Mouse (Mus musculus): ENCODE results near the gene Rab5c. TPM values are rescaled to one million over a fixed set of nuclear protein-coding genes. Genes with fewer than 3 reads are reported as not detected.

Gene Rab5c
- polyA plus RNA-seq, 1 experiment, result not detected

DNA sequence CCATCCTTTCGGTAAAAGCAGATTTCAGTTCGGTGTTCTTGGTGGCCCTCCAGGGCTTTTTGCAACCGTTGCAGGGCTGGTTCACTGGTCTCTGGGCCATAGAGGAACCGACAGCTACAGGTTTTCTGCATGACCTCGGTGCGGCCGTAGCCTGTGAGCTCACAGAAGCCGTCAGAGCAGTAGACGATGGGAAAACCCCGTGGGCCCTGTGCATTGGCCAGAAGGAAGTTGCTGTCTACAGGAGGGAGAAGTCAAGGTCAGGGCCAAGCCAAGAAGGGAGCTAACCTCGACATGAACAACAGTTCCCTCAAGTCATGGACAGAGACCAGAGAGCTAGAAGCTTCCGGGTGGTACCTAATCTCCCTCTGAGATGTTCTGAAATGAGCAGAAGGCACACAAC is 19.6 kb upstream of the Rab5c start:
- Histone ChIP-seq H3K4me1 (ENCODE audit: control insufficient read depth, insufficient read depth, low read length) (peaks cover 38% of the 10 kb centered on the region), H3K27ac (ENCODE audit: insufficient read depth, low read depth, low read length) (no peak overlapping the region), H3K4me3 (ENCODE audit: insufficient read depth, low read depth, low read length) (no peak overlapping the region)
- TF ChIP-seq POLR2A (IDR thresholded peaks at IDR 0.05; ENCODE audit: insufficient read depth, low read depth, low read length) (no peak), CTCF (IDR thresholded peaks at IDR 0.05; ENCODE audit: insufficient read depth, low read depth, low read length) (no peak)
- 88% methylated on average over 12 of the region's 12 CpGs for WGBS

GRCm38 (mm10) chr11:100756476-100756875 is 18.5 kb upstream of the Rab5c start:
- Histone ChIP-seq H3K27ac (ENCODE audit: insufficient read depth, low read depth, low read length) (no peak overlapping the region), H3K4me1 (ENCODE audit: control insufficient read depth, insufficient read depth, low read length) (peaks cover 35% of the 10 kb centered on the region), H3K4me3 (ENCODE audit: insufficient read depth, low read depth, low read length) (no peak overlapping the region)
- TF ChIP-seq POLR2A (IDR thresholded peaks at IDR 0.05; ENCODE audit: insufficient read depth, low read depth, low read length) (no peak), CTCF (IDR thresholded peaks at IDR 0.05; ENCODE audit: insufficient read depth, low read depth, low read length) (no peak)
- 76% methylated on average over 6 of the region's 6 CpGs for WGBS

GRCm38 (mm10) chr11:100754693-100755057 is 16.7 kb upstream of the Rab5c start:
- TF ChIP-seq CTCF (IDR thresholded peaks at IDR 0.05; ENCODE audit: insufficient read depth, low read depth, low read length), result no peak
- TF ChIP-seq POLR2A (IDR thresholded peaks at IDR 0.05; ENCODE audit: insufficient read depth, low read depth, low read length), result no peak
- Histone ChIP-seq H3K4me3 (ENCODE audit: insufficient read depth, low read depth, low read length) (no peak overlapping the region), H3K4me1 (ENCODE audit: control insufficient read depth, insufficient read depth, low read length) (peaks cover 37% of the 10 kb centered on the region), H3K27ac (ENCODE audit: insufficient read depth, low read depth, low read length) (peak overlapping the region; percentile 59; the same call in 1 of the 2 replicates)
- WGBS, result 73% methylated on average over 3 of the region's 3 CpGs

DNA sequence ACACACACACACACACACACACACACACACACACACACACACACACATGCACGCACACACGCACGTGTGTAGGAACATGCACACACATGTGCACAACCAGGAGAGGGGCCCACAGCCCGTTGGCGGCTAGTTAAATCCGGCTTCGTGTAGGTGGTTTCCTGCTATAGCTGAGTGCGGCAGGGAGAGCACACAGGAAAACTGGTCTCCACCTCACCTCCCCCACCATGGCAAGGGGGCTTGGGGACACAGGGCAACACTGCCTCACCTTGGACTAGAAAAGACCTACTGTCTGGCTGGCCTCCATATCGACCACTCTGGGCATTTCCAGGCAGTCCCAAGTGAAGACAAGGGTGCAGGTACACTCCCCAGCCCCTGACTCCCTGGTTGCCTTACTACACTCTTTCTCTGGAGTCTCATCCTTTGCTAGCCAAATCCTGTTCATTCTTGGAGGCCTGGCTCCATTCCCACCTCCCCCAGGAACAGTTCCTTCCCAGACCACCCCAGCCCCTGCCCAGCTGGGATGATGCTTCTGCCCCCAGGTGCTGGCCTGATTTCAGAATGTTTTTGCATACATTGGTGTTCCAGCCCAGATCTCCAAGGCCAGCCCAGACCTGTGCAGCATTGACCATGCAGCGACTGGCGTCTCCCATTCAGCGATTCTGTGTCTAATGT is 16.1 kb upstream of the Rab5c start:
- WGBS, result 56% methylated on average over 12 of the region's 12 CpGs
- Histone ChIP-seq H3K27ac (ENCODE audit: insufficient read depth, low read depth, low read length) (peak overlapping the region; percentile 59), H3K4me1 (ENCODE audit: control insufficient read depth, insufficient read depth, low read length) (peaks cover 39% of the 10 kb centered on the region), H3K4me3 (ENCODE audit: insufficient read depth, low read depth, low read length) (no peak overlapping the region)
- no peak for TF ChIP-seq CTCF (IDR thresholded peaks at IDR 0.05; ENCODE audit: insufficient read depth, low read depth, low read length)
- no peak for TF ChIP-seq POLR2A (IDR thresholded peaks at IDR 0.05; ENCODE audit: insufficient read depth, low read depth, low read length)

- H3K27ac ChIP-seq (ENCODE audit: insufficient read depth, low read depth, low read length), result no peak overlapping the region
- peaks cover 38% of the 10 kb centered on the region for H3K4me1 ChIP-seq (ENCODE audit: control insufficient read depth, insufficient read depth, low read length)
- TF ChIP-seq POLR2A (IDR thresholded peaks at IDR 0.05; ENCODE audit: insufficient read depth, low read depth, low read length) (no peak), CTCF (IDR thresholded peaks at IDR 0.05; ENCODE audit: insufficient read depth, low read depth, low read length) (no peak)
- WGBS, result 57% methylated on average over 10 of the region's 10 CpGs
- H3K4me3 ChIP-seq (ENCODE audit: insufficient read depth, low read depth, low read length), result no peak overlapping the region
Measured at GRCm38 (mm10) chr11:100752294-100752693, 14.3 kb upstream of the Rab5c start.

DNA sequence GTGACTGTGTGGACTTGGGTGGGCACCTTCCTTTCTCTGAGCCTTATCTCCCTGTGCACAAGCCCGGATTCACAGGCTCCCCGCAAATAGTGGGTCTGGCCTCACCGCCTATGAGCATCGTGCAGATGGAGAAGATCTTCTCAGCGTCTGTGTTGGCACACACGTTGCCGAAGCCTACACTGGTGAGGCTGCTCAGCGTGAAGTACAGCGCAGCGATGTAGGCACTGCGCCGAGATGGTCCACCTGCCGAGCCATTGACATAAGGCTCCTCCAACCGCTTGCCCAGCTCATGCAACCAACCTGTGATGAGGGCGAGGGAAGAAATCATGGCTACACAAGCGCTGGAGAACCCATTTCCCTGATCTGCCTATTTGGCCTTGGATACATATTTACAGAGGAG is 12.1 kb upstream of the Rab5c start:
- Histone ChIP-seq H3K4me1 (ENCODE audit: control insufficient read depth, insufficient read depth, low read length) (peaks cover 43% of the 10 kb centered on the region), H3K4me3 (ENCODE audit: insufficient read depth, low read depth, low read length) (no peak overlapping the region), H3K27ac (ENCODE audit: insufficient read depth, low read depth, low read length) (no peak overlapping the region)
- TF ChIP-seq CTCF (IDR thresholded peaks at IDR 0.05; ENCODE audit: insufficient read depth, low read depth, low read length), result no peak
- TF ChIP-seq POLR2A (IDR thresholded peaks at IDR 0.05; ENCODE audit: insufficient read depth, low read depth, low read length), result no peak
- WGBS, result 90% methylated on average over 16 of the region's 16 CpGs

DNA sequence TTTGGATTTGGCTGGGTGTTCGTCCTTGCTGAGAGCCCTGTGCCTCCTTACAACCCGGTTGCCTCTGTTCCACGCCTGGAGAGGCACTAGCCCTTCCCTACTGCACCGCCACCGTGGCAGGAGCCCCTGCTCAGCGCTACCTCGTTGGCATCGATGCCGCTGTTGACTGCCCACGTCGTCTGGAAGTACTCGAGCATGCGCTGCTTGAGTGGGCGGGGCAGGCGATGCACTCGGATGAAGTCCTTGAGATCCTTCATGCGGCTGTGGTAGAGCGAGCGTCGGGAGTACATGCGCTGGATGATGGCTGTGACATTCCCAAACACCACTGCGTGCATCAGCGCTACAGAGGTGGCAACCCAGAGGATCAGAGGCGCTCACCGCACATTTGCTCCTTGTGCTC is 11.5 kb upstream of the Rab5c start:
- Histone ChIP-seq H3K4me1 (ENCODE audit: control insufficient read depth, insufficient read depth, low read length) (peaks cover 40% of the 10 kb centered on the region), H3K4me3 (ENCODE audit: insufficient read depth, low read depth, low read length) (no peak overlapping the region), H3K27ac (ENCODE audit: insufficient read depth, low read depth, low read length) (peak overlapping the region; percentile 37)
- WGBS, result 38% methylated on average over 25 of the region's 25 CpGs
- TF ChIP-seq CTCF (IDR thresholded peaks at IDR 0.05; ENCODE audit: insufficient read depth, low read depth, low read length) (no peak), POLR2A (IDR thresholded peaks at IDR 0.05; ENCODE audit: insufficient read depth, low read depth, low read length) (no peak)

- no peak overlapping the region for H3K27ac ChIP-seq (ENCODE audit: insufficient read depth, low read depth, low read length)
- no peak overlapping the region for H3K4me3 ChIP-seq (ENCODE audit: insufficient read depth, low read depth, low read length)
- H3K4me1 ChIP-seq (ENCODE audit: control insufficient read depth, insufficient read depth, low read length), result peaks cover 32% of the 10 kb centered on the region
- TF ChIP-seq POLR2A (IDR thresholded peaks at IDR 0.05; ENCODE audit: insufficient read depth, low read depth, low read length), result no peak
- TF ChIP-seq CTCF (IDR thresholded peaks at IDR 0.05; ENCODE audit: insufficient read depth, low read depth, low read length), result no peak
- WGBS, result 45% methylated on average over 4 of the region's 4 CpGs
Measured at GRCm38 (mm10) chr11:100748620-100749019, 10.6 kb upstream of the Rab5c start.

DNA sequence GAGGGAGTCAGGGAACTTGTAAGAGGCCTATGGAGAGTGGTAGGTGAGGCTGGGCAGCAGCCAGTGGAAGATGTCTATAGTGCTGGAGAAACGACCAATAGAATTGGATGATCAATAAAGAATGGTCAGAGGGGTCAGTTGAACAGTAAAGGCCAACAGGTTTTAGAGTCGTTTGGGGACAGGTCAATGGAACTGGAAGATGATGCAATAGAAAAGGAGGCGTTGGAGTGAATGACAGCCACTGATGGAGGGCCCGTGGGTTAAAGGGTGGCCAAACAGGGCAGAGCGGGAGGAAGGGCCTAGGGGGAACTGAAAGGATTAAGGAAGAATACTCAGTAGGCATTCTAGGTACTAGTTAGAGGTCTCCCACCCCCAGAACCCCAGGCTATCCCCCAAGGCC is 9.1 kb upstream of the Rab5c start:
- Histone ChIP-seq H3K27ac (ENCODE audit: insufficient read depth, low read depth, low read length) (no peak overlapping the region), H3K4me1 (ENCODE audit: control insufficient read depth, insufficient read depth, low read length) (peaks cover 26% of the 10 kb centered on the region), H3K4me3 (ENCODE audit: insufficient read depth, low read depth, low read length) (no peak overlapping the region)
- WGBS, result 80% methylated on average over 5 of the region's 5 CpGs
- TF ChIP-seq POLR2A (IDR thresholded peaks at IDR 0.05; ENCODE audit: insufficient read depth, low read depth, low read length) (no peak), CTCF (IDR thresholded peaks at IDR 0.05; ENCODE audit: insufficient read depth, low read depth, low read length) (no peak)
